Mouse (Mus musculus): ENCODE measurements around the gene Tmprss4.

Tmprss4 gene

GRCm38 (mm10) chr9:45136442-45137169 is 67.3 kb downstream of the Tmprss4 start:
- DNase-seq = no peak

- no peak for DNase-seq
Measured at GRCm38 (mm10) chr9:45133484-45134310, 70.2 kb downstream of the Tmprss4 start.

- DNase-seq = no peak
Measured at GRCm38 (mm10) chr9:45130119-45130518, 73.8 kb downstream of the Tmprss4 start.

- no peak for DNase-seq
Measured at GRCm38 (mm10) chr9:45126941-45127340, 77.0 kb downstream of the Tmprss4 start.

- DNase-seq = no peak
Measured at GRCm38 (mm10) chr9:45125211-45125610, 78.7 kb downstream of the Tmprss4 start.
